Mouse (Mus musculus) liver, adult 2 months (tissue): ENCODE measurements at regions not wholly inside any gene's neighbourhood (a gene's known extent, or its start where the extent isn't known, plus 50 kb on each side); places are given as distances from the start of the nearest gene placed in this dataset.

Source experiments
- CTCF ChIP-seq: fragments of 200-500 bp; IDR thresholded peaks from 2 replicates; pipeline ENCODE4 v1.5.1; 2011; ENCODE audit warnings: low read depth, low read length, control low read depth
- POLR2A ChIP-seq: fragments of 200-500 bp; IDR thresholded peaks from 2 replicates; pipeline ENCODE4 v1.6.1; 2011; ENCODE audit warnings: low read length, control low read depth; ENCODE audit not compliant: insufficient read depth; ENCODE audit errors: extremely low read depth

DNA sequence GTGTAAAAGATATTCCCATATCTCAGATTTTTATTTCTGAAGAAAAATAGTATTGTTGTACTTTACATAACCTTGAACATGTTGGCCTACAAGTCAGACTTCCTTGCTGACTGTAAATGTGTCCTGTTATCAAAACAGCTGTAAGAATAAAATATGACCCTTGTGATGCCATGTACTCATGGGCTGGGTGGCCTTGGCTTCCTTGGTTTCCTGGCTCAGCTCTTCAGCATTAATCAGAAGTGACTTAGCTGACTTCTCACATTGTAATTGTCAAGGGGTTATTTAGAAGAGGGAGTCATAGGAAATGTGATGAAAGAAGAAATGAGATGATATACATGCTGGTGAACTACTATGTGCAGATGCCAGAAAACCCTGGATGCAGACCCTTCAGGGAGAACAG lies 209.7 kb upstream of the Atp10a start:
- TF ChIP-seq POLR2A: no peak
- TF ChIP-seq CTCF: no peak
